Mouse (Mus musculus): ENCODE data around the gene Dtwd1. TPM values are rescaled to one million over a fixed set of nuclear protein-coding genes. Genes with fewer than 3 reads are reported as not detected.
"Not testable (repeated sequence)": the region's sequence is repeated elsewhere in the genome, so short reads cannot be mapped to it uniquely, and the experiment has no call there.

Gene Dtwd1
- polyA plus RNA-seq, 1 experiment: 0.57 TPM

DNA sequence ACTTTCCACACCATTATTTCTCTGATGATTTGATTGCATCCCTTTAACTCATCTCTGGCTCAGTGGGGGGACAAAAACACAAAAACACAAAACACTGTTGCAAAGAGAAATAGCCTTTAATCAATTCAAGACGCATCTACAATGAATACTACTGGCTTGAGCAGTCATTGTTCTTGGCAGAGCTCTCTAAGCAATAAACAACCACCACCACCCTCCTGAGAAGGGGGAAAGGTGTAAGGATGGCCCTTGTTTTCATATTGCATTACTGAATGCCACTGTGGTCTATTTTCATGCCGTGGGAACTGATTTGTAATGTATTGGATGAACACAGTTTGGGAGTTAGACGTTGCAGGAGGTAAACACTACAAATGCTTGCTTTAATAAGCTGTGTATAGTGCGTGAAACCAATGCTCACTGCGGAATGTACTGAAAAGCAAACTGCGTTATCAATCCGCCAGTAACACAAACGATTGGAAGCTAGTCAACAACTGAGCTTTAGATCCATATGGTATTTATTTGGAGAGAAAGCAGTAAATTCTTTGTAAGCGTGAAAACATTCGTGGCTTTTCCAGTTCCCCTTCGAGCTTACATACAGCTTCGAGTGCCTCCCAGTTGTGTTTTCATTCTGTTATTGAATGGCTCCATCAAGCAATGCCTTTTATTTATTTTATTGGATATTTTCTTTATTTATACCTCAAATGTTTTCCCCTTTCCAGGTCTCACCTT is 43.9 kb downstream of the Dtwd1 start:
- Histone ChIP-seq H3K4me1 (no peaks in the 10 kb centered on the region), H3K9me3 (peaks cover 6% of the 10 kb centered on the region), H3K27me3 (replicated peaks) (peaks cover 3% of the 10 kb centered on the region), H3K4me3 (replicated peaks) (no peak overlapping the region), H3K36me3 (replicated peaks; ENCODE audit: low read length) (no peaks in the 10 kb centered on the region)
- TF ChIP-seq FLI1 (IDR thresholded peaks at IDR 0.05; ENCODE audit: low read length): no peak
- no peak for TF ChIP-seq GATA1 (IDR thresholded peaks at IDR 0.05; ENCODE audit: borderline replicate concordance, low read length)

DNA sequence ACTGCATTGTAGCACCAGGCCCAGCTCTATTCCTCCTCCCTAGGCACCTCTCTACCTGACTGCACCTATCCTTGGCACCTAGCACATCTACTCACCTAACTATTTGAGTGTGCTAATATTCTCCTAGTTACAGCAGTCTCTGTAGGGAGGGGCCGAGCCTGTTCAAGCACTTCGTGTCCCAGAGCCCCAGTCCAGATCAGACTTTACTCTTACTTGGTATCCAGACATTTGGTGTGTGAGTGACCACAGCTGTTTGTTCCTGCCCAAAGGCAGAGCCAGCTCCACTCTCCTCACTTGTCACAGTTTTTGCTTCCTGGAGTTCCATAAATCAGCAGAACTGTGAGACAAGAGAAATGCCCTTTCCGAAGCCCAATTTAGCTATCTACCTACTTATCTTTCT is 47.0 kb downstream of the Dtwd1 start:
- Histone ChIP-seq H3K9me3 (peaks cover 6% of the 10 kb centered on the region), H3K27me3 (replicated peaks) (peaks cover 3% of the 10 kb centered on the region), H3K36me3 (replicated peaks; ENCODE audit: low read length) (no peaks in the 10 kb centered on the region), H3K4me1 (no peaks in the 10 kb centered on the region), H3K4me3 (replicated peaks) (no peak overlapping the region)
- TF ChIP-seq GATA1 (IDR thresholded peaks at IDR 0.05; ENCODE audit: borderline replicate concordance, low read length) (no peak), FLI1 (IDR thresholded peaks at IDR 0.05; ENCODE audit: low read length) (no peak)

DNA sequence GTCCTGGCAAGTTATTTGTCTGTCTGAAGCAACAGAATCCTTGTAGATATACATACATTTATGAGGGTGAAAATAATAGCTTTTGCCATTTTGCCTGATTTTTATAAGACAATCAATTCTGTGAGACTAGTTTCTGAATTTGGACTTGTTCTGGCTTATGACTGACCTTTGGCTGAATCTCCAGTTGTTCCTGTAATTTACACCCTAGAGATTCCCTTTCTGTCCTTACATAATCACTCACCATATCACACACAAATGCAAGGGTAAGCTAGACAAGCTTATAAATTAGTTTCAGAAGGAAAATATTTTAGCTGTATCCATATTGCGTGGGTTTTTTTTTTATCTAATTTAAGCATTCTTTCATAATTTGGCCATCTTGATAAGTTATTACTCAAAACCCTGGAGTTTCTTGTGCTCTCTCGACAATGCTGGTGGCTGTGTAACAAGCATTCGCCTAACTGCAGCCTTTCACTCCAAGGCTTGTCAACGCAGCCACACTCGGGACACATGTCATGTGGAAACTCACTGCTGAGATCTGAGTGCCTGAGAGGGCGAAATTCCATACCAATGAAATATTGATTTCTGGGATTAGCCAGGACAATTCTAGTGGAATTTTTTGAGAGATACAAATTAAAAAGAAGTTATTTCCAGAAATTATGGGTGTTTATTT is 59.2 kb downstream of the Dtwd1 start:
- Histone ChIP-seq H3K4me1 (no peaks in the 10 kb centered on the region), H3K9me3 (peaks cover 12% of the 10 kb centered on the region)
- TF ChIP-seq FLI1 (IDR thresholded peaks at IDR 0.05; ENCODE audit: low read length) (no peak), GATA1 (IDR thresholded peaks at IDR 0.05; ENCODE audit: borderline replicate concordance, low read length) (no peak)

DNA sequence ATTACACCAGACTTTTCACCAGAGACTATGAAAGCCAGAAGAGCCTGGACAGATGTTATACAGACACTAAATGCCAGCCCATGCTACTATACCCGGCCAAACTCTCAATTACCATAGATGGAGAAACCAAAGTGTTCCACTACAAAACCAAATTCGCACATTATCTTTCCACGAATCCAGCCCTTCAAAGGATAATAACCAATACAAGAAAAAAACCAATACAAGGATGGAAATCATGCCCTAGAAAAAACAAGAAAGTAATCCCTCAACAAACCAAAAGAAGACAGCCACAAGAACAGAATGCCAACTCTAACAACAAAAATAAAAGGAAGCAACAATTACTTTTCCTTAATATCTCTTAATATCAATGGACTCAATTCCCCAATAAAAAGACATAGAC is 62.9 kb downstream of the Dtwd1 start, which contains the start of gene Gm17555:
TSS of gene Gm17555 (plus strand) at position 301 of the 400 bp plus-strand sequence.
- not testable (repeated sequence) for H3K4me3 ChIP-seq (replicated peaks); H3K36me3 ChIP-seq (replicated peaks; ENCODE audit: low read length); H3K4me1 ChIP-seq; H3K9me3 ChIP-seq; H3K27me3 ChIP-seq (replicated peaks)

More for the DNA sequence above, 59.2 kb downstream of the Dtwd1 start:
- Histone ChIP-seq H3K36me3 (replicated peaks; ENCODE audit: low read length) (no peaks in the 10 kb centered on the region), H3K4me3 (replicated peaks) (no peak overlapping the region), H3K27me3 (replicated peaks) (no peaks in the 10 kb centered on the region)

Other genes starting within 250 kb of the Dtwd1 start
- gene Fgf7, start 117.5 kb upstream of the Dtwd1 start, polyA plus RNA-seq (2012; ENCODE audit: insufficient read depth, low replicate concordance): not detected in 2 replicates
- gene Fam227b, start 137 bp upstream of the Dtwd1 start, polyA plus RNA-seq (2012; ENCODE audit: insufficient read depth, low replicate concordance): not detected in 2 replicates
- not detected in 2 replicates for gene Gm17555, start 63.0 kb downstream of the Dtwd1 start, polyA plus RNA-seq (2012; ENCODE audit: insufficient read depth, low replicate concordance)

Data from megakaryocyte, embryonic 14.5 days (primary cell).